Mouse (Mus musculus): ENCODE measurements around the gene Nudt1. TPM values are rescaled to one million over a fixed set of nuclear protein-coding genes. Genes with fewer than 3 reads are reported as not detected.

Nudt1 gene
- total RNA-seq (2023) = 1 to 10 TPM; 4.6 to 8.2 TPM

DNA sequence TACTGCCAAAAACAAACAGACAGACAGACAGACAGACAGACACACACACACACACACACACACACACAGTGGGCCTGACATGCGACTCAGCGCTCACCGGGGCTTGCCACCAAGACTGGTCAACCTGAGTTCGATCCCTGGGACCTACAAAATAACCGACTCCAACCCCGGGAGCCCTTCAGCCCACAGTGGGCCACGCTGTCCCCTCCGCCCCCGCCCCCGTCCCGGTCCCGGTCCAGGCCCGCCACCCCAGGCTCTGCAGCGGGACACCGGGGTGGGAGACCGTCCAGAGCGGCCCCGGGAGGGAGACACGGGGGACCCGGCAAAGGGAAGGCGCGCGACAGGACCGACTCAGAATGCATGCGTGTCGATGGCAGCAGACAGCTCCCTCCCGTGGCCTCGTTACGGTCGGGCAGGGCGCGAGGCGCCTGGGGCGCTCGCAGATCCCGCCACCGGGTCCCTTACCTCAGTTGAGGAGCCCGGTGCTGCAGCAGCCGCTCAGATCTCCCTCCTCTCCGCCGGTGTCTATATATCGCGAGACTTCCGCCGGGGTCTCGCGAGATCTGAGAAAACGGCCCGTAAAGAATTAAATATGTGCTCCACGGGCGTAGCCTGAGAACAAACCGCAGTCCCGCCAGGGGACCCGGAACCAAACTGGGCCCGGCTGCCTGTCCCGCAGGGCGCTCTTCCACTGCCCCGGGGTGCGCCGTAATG, at the start of gene Nudt1, which contains the start of gene Mad1l1:
Gene Nudt1, plus strand, starts transcription at position 615 of the 714 bp plus-strand sequence.
Gene Mad1l1, minus strand, starts transcription at position 511 of the 714 bp plus-strand sequence.

DNA sequence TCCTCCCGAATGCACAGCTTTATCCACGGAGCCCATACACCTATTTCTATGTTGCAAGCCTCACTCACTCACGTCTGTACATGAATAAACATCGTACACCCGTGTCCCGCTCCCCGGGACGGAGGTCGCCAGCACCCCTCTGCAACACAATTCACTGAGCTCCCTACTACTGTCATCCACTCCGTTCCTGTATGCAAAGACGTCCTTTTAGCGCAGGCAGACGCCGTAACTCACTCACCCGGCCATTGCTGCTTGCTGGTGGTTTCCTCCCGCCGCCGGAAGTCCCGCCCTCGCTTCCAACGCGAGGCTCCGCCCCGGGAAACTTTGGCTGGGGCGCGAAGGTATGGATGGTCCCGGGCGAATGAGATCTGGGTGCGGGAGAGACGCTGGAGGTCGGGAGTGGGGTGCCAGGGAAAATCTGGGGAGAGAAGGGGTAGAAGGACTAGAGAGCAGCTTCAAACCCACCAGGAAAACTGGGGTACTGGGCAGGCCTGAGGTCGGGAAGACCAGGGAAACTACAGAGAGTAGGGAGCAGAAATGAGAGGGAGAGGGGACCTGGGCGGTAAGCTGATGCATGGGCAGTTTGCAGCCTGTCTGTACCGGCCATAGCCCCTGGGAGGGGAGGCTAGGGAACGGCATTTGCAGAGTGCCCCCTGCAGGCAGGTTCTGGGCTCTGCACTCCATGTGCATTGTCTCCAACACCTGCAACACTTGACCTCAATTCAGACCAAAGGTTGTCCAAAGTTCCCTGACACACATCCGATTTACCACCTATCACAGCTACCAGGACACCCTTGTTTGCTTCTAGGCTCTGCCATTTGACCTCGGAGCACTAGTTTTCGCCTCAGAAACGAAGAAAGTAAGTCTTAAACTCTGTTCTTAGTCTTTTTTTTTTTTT, 10.4 kb downstream of the Nudt1 start, which contains the start of gene Mrm2:
Gene Mrm2, minus strand, starts transcription at position 284 of the 898 bp plus-strand sequence.

Other genes starting within 250 kb of the Nudt1 start
- 10 to 100 TPM; 32.0 to 39.6 TPM for gene Mad1l1, start 104 bp upstream of the Nudt1 start, total RNA-seq (2023)
- gene Mrm2, start 10.2 kb downstream of the Nudt1 start, total RNA-seq (2023) = 1 to 10 TPM; 3.6 to 4.0 TPM
- 10 to 100 TPM; 29.2 to 33.8 TPM for gene Snx8, start 67.6 kb downstream of the Nudt1 start, total RNA-seq (2023)
- gene Eif3b, start 97.7 kb downstream of the Nudt1 start, total RNA-seq (2023) = 100 to 1,000 TPM in 1 of 2 experiments, 10 to 100 TPM in 1; 96.1 to 101 TPM
- gene Gm4869, start 124.0 kb downstream of the Nudt1 start, total RNA-seq (2023) = not detected
- gene Chst12, start 183.9 kb downstream of the Nudt1 start, total RNA-seq (2023) = 10 to 100 TPM; 84.5 to 90.8 TPM
- not detected for gene Grifin, start 243.4 kb downstream of the Nudt1 start, total RNA-seq (2023)

All from monocyte, adult 59 days (primary cell).